Mouse (Mus musculus) MEL (cell line): ENCODE measurements around the gene Hectd1.

Source experiments
- CTCF ChIP-seq, 3 experiments: IDR thresholded peaks in 2 of 3; conservative IDR thresholded peaks in 1 of 3; 2 replicates each; pipeline ENCODE4 v1.5.1; 2011 to 2012; ENCODE audit warnings: low read length in 3 of 3, low read depth in 2 of 3, mild to moderate bottlenecking in 2 of 3, improper control_type of control experiment in 1 of 3, inconsistent platforms in 1 of 3, mixed read lengths in 1 of 3, moderate library complexity in 1 of 3; ENCODE audit not compliant: control insufficient read depth in 1 of 3, insufficient read depth in 1 of 3, poor library complexity in 1 of 3, severe bottlenecking in 1 of 3
- E2F4 ChIP-seq: IDR thresholded peaks from 2 replicates; pipeline ENCODE4 v1.6.1; 2011; ENCODE audit warnings: low read depth, low read length, improper control_type of control experiment, borderline replicate concordance
- ETS1 ChIP-seq: IDR thresholded peaks from 2 replicates; pipeline ENCODE4 v1.6.1; 2012; ENCODE audit warnings: low read depth, mild to moderate bottlenecking, inconsistent platforms, low read length, improper control_type of control experiment, moderate library complexity
- HCFC1 ChIP-seq: IDR thresholded peaks from 2 replicates; pipeline ENCODE4 v1.6.1; 2012; ENCODE audit warnings: low read depth, mild to moderate bottlenecking, inconsistent platforms, low read length, improper control_type of control experiment, moderate library complexity
- MAX ChIP-seq: IDR thresholded peaks from 2 replicates; pipeline ENCODE4 v1.6.1; 2011; ENCODE audit warnings: low read length, improper control_type of control experiment
- MXI1 ChIP-seq: IDR thresholded peaks from 2 replicates; pipeline ENCODE4 v1.6.1; 2011; ENCODE audit warnings: mild to moderate bottlenecking, low read depth, low read length, improper control_type of control experiment
- POLR2A ChIP-seq, 2 experiments: IDR thresholded peaks; 2 replicates each; pipeline ENCODE4 v1.6.1; 2011 to 2012; ENCODE audit warnings: low read length in 2 of 2, mild to moderate bottlenecking in 2 of 2, control low read depth in 1 of 2, improper control_type of control experiment in 1 of 2, low read depth in 1 of 2, moderate library complexity in 1 of 2; ENCODE audit not compliant: control insufficient read depth in 1 of 2, insufficient read depth in 1 of 2, poor library complexity in 1 of 2
- SMC3 ChIP-seq: IDR thresholded peaks from 2 replicates; pipeline ENCODE4 v1.6.1; 2011; ENCODE audit warnings: low read depth, low read length, improper control_type of control experiment
- ZC3H11A ChIP-seq: IDR thresholded peaks from 2 replicates; pipeline ENCODE4 v1.6.1; 2012; ENCODE audit warnings: low read depth, mild to moderate bottlenecking, inconsistent platforms, low read length, improper control_type of control experiment
- ZKSCAN1 ChIP-seq: IDR thresholded peaks from 2 replicates; pipeline ENCODE4 v1.6.1; 2012; ENCODE audit warnings: low read depth, mild to moderate bottlenecking, inconsistent platforms, low read length, improper control_type of control experiment, moderate library complexity
- ZNF384 ChIP-seq: IDR thresholded peaks from 2 replicates; pipeline ENCODE4 v1.6.1; 2012; ENCODE audit warnings: low read depth, mild to moderate bottlenecking, inconsistent platforms, low read length, improper control_type of control experiment

DNA sequence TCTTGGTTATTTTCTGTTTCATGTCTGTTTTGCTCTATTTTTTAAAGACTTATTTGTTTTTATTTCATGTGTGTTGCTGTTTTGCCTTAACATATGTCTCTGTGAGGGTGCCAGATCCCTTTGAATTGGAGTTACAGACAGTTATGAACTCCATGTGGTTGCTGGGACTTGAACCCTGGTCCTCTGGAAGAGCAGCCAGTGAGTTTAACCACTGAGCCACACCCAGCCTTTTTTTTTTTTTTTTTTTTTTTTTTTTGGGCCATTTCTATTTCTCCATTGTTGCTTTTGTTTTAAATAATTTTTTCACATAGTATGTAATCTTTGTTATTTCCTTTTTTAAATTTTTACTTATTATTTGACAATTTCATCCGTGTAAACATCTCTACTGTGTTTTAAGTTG is 10.5 kb upstream of the Hectd1 start:
- TF ChIP-seq ETS1 (no peak), CTCF (IDR thresholded peaks at IDR 0.05 in 2 of 3, conservative IDR thresholded peaks at IDR 0.05 in 1 of 3; ENCODE audit: control insufficient read depth in 1 of 3, insufficient read depth in 1 of 3, low read depth in 2 of 3, low read length in 3 of 3, poor library complexity in 1 of 3, severe bottlenecking in 1 of 3) (no peak), MXI1 (no peak), POLR2A (IDR thresholded peaks at IDR 0.05; ENCODE audit: control insufficient read depth in 1 of 2, insufficient read depth in 1 of 2, low read depth in 1 of 2, low read length in 2 of 2, poor library complexity in 1 of 2) (no peak), ZNF384 (peak; percentile 93), HCFC1 (no peak), ZC3H11A (no peak), SMC3 (no peak), ZKSCAN1 (no peak), E2F4 (no peak), MAX (no peak)
